Mouse (Mus musculus): ENCODE data around the gene Dusp22. TPM values are rescaled to one million over a fixed set of nuclear protein-coding genes. Genes with fewer than 3 reads are reported as not detected.

Gene Dusp22
- polyA plus RNA-seq, 1 experiment from 2014 or later, result 23.4 TPM

DNA sequence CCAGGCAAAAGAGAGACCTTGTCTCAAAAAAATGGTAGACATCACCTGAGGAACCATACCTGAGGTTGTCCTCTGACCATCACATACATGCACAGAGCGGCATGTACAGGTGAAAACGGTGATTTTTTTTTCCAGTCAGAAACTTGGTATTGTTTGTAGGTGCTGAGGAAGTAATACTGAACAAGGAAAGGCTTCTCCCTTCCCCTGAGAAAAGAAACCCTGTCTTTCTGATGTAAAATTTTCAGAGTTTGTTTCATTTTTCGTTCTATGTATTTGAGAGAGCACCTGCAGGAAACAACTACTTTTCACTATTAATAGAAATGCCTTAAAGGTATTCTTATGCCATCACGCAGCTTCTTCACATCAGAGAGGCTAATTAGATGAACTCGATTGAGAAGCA is 19.0 kb downstream of the Dusp22 start:
- Histone ChIP-seq H3K9me3 (no peaks in the 10 kb centered on the region), H3K9ac (no peak overlapping the region), H3K4me1 (no peaks in the 10 kb centered on the region), H3K27me3 (no peaks in the 10 kb centered on the region), H3K27ac (no peak overlapping the region), H3K4me2 (no peak overlapping the region), H3K4me3 (no peak overlapping the region), H3K36me3 (no peaks in the 10 kb centered on the region)
- 88% methylated on average over 5 of the region's 5 CpGs for WGBS
- ATAC-seq (ENCODE audit: insufficient number of reproducible peaks, insufficient read depth, low FRiP score, low TSS enrichment, low read depth), result no peak

DNA sequence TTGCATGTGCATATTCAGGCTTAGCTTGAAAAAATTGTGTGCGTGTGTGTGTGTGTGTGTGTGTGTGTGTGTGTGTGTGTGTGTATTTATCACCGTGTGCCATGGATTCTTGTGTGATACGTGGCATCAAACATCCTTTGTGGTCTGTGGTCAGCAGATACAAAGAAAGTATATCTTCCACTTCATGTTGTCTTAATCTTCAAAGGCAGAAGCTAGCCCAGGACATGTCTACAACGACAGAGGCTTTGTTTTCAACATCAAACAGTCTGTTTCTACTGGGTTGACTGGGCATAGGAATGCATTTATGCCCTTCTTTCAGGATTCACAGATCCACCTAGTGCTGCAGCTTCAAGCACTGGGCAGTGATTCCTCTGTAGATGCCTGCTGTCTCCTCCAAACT is 22.1 kb downstream of the Dusp22 start:
- Histone ChIP-seq H3K4me1 (no peaks in the 10 kb centered on the region), H3K9me3 (no peaks in the 10 kb centered on the region), H3K36me3 (no peaks in the 10 kb centered on the region; the same call in 1 of the 2 replicates), H3K4me3 (no peak overlapping the region), H3K4me2 (no peak overlapping the region), H3K27ac (no peak overlapping the region), H3K9ac (no peak overlapping the region), H3K27me3 (no peaks in the 10 kb centered on the region)
- 73% methylated on average over 4 of the region's 4 CpGs for whole genome bisulfite sequencing
- ATAC-seq (ENCODE audit: insufficient number of reproducible peaks, insufficient read depth, low FRiP score, low TSS enrichment, low read depth), result no peak

GRCm38 (mm10) chr13:30682328-30682727 is 22.5 kb downstream of the Dusp22 start:
- Histone ChIP-seq H3K4me1 (no peaks in the 10 kb centered on the region), H3K9me3 (no peaks in the 10 kb centered on the region), H3K27ac (no peak overlapping the region), H3K27me3 (no peaks in the 10 kb centered on the region), H3K36me3 (no peaks in the 10 kb centered on the region; the same call in 1 of the 2 replicates), H3K9ac (no peak overlapping the region), H3K4me2 (no peak overlapping the region), H3K4me3 (no peak overlapping the region)
- no peak for ATAC-seq (ENCODE audit: insufficient number of reproducible peaks, insufficient read depth, low FRiP score, low TSS enrichment, low read depth)
- 86% methylated on average over 3 of the region's 3 CpGs for WGBS

DNA sequence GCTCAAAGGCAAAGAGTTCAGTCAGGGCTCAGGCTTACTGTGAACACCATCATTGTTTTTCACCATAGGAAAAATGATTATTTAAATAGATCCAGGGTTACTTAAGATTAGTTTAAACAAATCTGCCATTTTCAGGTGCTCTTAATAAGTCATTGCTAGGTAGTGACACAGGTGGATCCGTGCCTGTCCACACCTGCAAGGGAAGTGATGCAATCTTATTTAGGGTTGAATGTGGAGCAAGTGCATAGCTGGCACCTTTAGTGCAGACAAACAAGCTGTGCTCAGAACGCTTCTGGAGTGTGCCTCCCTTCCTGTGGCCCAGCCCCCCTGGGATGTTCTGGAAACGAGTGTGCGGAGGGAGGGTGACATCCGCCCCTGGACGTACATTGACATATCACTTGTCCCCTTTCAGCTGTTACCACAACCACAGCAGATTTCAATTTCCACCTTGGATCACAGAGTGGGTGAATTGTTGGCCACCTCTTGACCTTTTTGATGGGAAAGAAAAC is 24.9 kb downstream of the Dusp22 start:
- no peak overlapping the region for H3K9ac ChIP-seq
- H3K4me1 ChIP-seq, result no peaks in the 10 kb centered on the region
- no peak overlapping the region for H3K27ac ChIP-seq
- ATAC-seq (ENCODE audit: insufficient number of reproducible peaks, insufficient read depth, low FRiP score, low TSS enrichment, low read depth), result no peak
- no peaks in the 10 kb centered on the region for H3K9me3 ChIP-seq
- no peak overlapping the region for H3K4me2 ChIP-seq
- 66% methylated on average over 6 of the region's 6 CpGs for WGBS
- H3K27me3 ChIP-seq, result no peaks in the 10 kb centered on the region
- no peak overlapping the region for H3K4me3 ChIP-seq
- H3K36me3 ChIP-seq, result no peaks in the 10 kb centered on the region; the same call in 1 of the 2 replicates

- WGBS, result 86% methylated on average over 2 of the region's 2 CpGs
- no peaks in the 10 kb centered on the region for H3K9me3 ChIP-seq
- no peak overlapping the region for H3K4me3 ChIP-seq
- no peak overlapping the region for H3K9ac ChIP-seq
- no peaks in the 10 kb centered on the region; the same call in 1 of the 2 replicates for H3K36me3 ChIP-seq
- no peak overlapping the region for H3K27ac ChIP-seq
- no peaks in the 10 kb centered on the region for H3K27me3 ChIP-seq
- ATAC-seq (ENCODE audit: insufficient number of reproducible peaks, insufficient read depth, low FRiP score, low TSS enrichment, low read depth), result no peak
- H3K4me2 ChIP-seq, result no peak overlapping the region
- H3K4me1 ChIP-seq, result no peaks in the 10 kb centered on the region
Observed at GRCm38 (mm10) chr13:30685957-30686356, 26.2 kb downstream of the Dusp22 start.

DNA sequence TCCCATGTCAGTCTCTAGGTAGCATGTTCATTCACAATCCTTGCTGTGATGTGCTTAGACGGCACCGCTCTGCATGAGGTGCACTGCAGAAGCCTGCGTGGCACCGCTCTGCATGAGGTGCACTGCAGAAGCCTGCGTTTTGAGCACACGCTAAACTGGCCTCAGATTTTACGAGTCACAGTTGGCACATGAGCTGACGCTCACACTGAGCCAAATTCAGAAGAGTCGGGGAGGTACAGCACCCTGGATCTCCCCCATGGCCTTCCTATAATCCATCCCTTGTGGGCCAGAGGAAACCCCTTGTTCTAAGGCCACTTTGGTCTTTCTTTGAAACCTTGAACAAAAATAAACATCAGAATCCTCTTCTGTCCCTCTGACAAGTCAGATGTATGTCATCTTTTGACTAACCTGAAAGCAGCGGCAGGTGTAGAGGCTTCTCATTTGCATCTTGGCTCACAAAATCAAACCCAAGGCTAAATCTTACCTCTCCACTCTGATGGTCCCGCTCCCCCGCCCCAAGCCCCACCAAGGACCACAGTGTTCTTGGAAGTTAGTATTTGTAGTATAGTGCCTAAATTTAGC is 28.3 kb downstream of the Dusp22 start:
- Histone ChIP-seq H3K4me2 (no peak overlapping the region), H3K9ac (no peak overlapping the region), H3K27me3 (no peaks in the 10 kb centered on the region), H3K9me3 (no peaks in the 10 kb centered on the region), H3K4me3 (no peak overlapping the region), H3K4me1 (peaks cover 9% of the 10 kb centered on the region), H3K36me3 (no peaks in the 10 kb centered on the region; the same call in 1 of the 2 replicates), H3K27ac (no peak overlapping the region)
- WGBS, result 92% methylated on average over 12 of the region's 12 CpGs
- no peak for ATAC-seq (ENCODE audit: insufficient number of reproducible peaks, insufficient read depth, low FRiP score, low TSS enrichment, low read depth)

GRCm38 (mm10) chr13:30689475-30689874 is 29.7 kb downstream of the Dusp22 start:
- Histone ChIP-seq H3K27me3 (no peaks in the 10 kb centered on the region), H3K27ac (no peak overlapping the region), H3K36me3 (no peaks in the 10 kb centered on the region; the same call in 1 of the 2 replicates), H3K9ac (no peak overlapping the region), H3K4me1 (peaks cover 9% of the 10 kb centered on the region), H3K9me3 (no peaks in the 10 kb centered on the region), H3K4me2 (no peak overlapping the region), H3K4me3 (no peak overlapping the region)
- 92% methylated on average over 5 of the region's 5 CpGs for WGBS
- ATAC-seq (ENCODE audit: insufficient number of reproducible peaks, insufficient read depth, low FRiP score, low TSS enrichment, low read depth), result no peak

- WGBS, result 69% methylated on average over 9 of the region's 9 CpGs
- Histone ChIP-seq H3K4me3 (no peak overlapping the region), H3K27me3 (no peaks in the 10 kb centered on the region), H3K36me3 (no peaks in the 10 kb centered on the region), H3K27ac (peak overlapping the region; percentile 71), H3K4me1 (peaks cover 9% of the 10 kb centered on the region), H3K4me2 (no peak overlapping the region), H3K9ac (no peak overlapping the region), H3K9me3 (no peaks in the 10 kb centered on the region)
- ATAC-seq (ENCODE audit: insufficient number of reproducible peaks, insufficient read depth, low FRiP score, low TSS enrichment, low read depth), result no peak
Observed at GRCm38 (mm10) chr13:30691441-30692292, 31.9 kb downstream of the Dusp22 start.

GRCm38 (mm10) chr13:30692644-30693385 is 33.0 kb downstream of the Dusp22 start:
- H3K4me3 ChIP-seq, result no peak overlapping the region
- 83% methylated on average over 7 of the region's 7 CpGs for WGBS
- no peak for ATAC-seq (ENCODE audit: insufficient number of reproducible peaks, insufficient read depth, low FRiP score, low TSS enrichment, low read depth)

DNA sequence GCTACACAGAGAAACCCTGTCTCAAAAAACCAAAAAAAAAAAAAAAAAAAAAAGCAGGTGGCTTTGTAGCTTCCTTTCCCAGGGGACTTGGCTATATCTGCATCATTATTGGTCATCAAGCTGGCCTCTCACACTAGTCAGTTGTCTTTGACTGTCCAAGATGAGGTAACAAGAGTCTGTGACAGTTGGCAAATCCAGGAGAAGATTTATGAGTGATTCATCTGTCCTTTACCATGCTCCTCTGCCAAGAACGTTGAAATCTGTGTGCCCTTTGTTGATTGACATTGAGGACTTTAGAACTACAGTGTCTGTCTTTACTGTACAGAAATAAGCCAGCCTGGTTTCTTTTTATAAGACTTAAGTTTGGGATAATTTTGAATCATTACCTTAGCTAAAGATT is 35.4 kb downstream of the Dusp22 start:
- no peaks in the 10 kb centered on the region for H3K27me3 ChIP-seq
- no peak overlapping the region for H3K4me2 ChIP-seq
- H3K4me1 ChIP-seq, result peaks cover 9% of the 10 kb centered on the region
- no peak overlapping the region for H3K4me3 ChIP-seq
- H3K9ac ChIP-seq, result no peak overlapping the region
- 58% methylated on average over 1 of the region's 1 CpGs for WGBS
- no peak overlapping the region for H3K27ac ChIP-seq
- ATAC-seq (ENCODE audit: insufficient number of reproducible peaks, insufficient read depth, low FRiP score, low TSS enrichment, low read depth), result no peak
- peaks cover 5% of the 10 kb centered on the region; the same call in 1 of the 2 replicates for H3K36me3 ChIP-seq
- H3K9me3 ChIP-seq, result no peaks in the 10 kb centered on the region

More at GRCm38 (mm10) chr13:30692644-30693385, 33.0 kb downstream of the Dusp22 start:
- H3K9ac ChIP-seq, result no peak overlapping the region
- no peaks in the 10 kb centered on the region for H3K9me3 ChIP-seq
- H3K27ac ChIP-seq, result no peak overlapping the region
- H3K27me3 ChIP-seq, result no peaks in the 10 kb centered on the region
- H3K4me1 ChIP-seq, result peaks cover 9% of the 10 kb centered on the region
- peaks cover 5% of the 10 kb centered on the region; the same call in 1 of the 2 replicates for H3K36me3 ChIP-seq
- no peak overlapping the region for H3K4me2 ChIP-seq

DNA sequence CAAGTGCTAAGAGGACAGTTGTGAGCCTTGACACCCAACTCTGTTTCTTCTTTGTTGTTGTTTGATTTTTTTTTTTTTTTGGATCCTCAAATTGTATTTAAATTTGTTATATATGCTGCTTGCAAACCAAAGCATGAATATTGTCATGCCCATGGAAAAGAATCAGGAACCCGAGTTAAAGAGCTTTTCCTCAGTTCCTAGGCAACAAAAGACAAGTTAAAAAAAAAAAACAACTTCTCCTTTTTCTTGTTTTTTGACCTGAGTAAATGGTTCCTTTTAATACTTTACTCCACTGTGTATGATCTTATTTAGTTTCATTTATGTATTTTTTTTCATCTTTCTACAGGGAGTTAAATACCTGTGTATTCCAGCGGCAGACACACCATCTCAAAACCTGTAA is 36.1 kb downstream of the Dusp22 start:
- peaks cover 9% of the 10 kb centered on the region for H3K4me1 ChIP-seq
- no peak overlapping the region for H3K4me3 ChIP-seq
- H3K9me3 ChIP-seq, result no peaks in the 10 kb centered on the region
- no peak for ATAC-seq (ENCODE audit: insufficient number of reproducible peaks, insufficient read depth, low FRiP score, low TSS enrichment, low read depth)
- H3K4me2 ChIP-seq, result no peak overlapping the region
- H3K27me3 ChIP-seq, result no peaks in the 10 kb centered on the region
- no peak overlapping the region for H3K9ac ChIP-seq
- H3K36me3 ChIP-seq, result peaks cover 5% of the 10 kb centered on the region; the same call in 1 of the 2 replicates
- H3K27ac ChIP-seq, result no peak overlapping the region
- WGBS, result 82% methylated on average over 2 of the region's 2 CpGs

Measured in embryonic facial prominence, embryonic 13.5 days (tissue).